Mouse (Mus musculus) MN1 (cell line): ENCODE data around the gene Fkbp6.

Source experiments
- DNase-seq: peaks from one replicate; pipeline ENCODE4 v3.0.0-alpha.2; 2016; ENCODE audit warnings: low spot score

The Fkbp6 gene

GRCm38 (mm10) chr5:135274663-135275396, 75.0 kb downstream of the Fkbp6 start:
- DNase-seq: no peak

GRCm38 (mm10) chr5:135271563-135272165, 78.2 kb downstream of the Fkbp6 start:
- peak; percentile 76 for DNase-seq

GRCm38 (mm10) chr5:135270361-135270760, 79.5 kb downstream of the Fkbp6 start:
- DNase-seq: no peak

GRCm38 (mm10) chr5:135269451-135269850, 80.4 kb downstream of the Fkbp6 start:
- no peak for DNase-seq

GRCm38 (mm10) chr5:135264548-135264947, 85.3 kb downstream of the Fkbp6 start:
- no peak for DNase-seq

- no peak for DNase-seq
Measured at GRCm38 (mm10) chr5:135263866-135264503, 85.9 kb downstream of the Fkbp6 start.

GRCm38 (mm10) chr5:135258280-135259150, 91.3 kb downstream of the Fkbp6 start:
- no peak for DNase-seq

- DNase-seq: no peak
Measured at GRCm38 (mm10) chr5:135257559-135257958, 92.3 kb downstream of the Fkbp6 start.

- no peak for DNase-seq
Measured at GRCm38 (mm10) chr5:135256166-135256565, 93.7 kb downstream of the Fkbp6 start.

GRCm38 (mm10) chr5:135253741-135254401, 96.0 kb downstream of the Fkbp6 start:
- no peak for DNase-seq

- DNase-seq: no peak
Measured at GRCm38 (mm10) chr5:135251079-135251454, 98.8 kb downstream of the Fkbp6 start, which contains the start of gene Fzd9. Gene Fzd9, minus strand, starts transcription at chr5:135251230.

- DNase-seq: no peak
Measured at GRCm38 (mm10) chr5:135250186-135251078, 99.4 kb downstream of the Fkbp6 start.

GRCm38 (mm10) chr5:135248956-135249676, 100.7 kb downstream of the Fkbp6 start:
- DNase-seq: no peak

GRCm38 (mm10) chr5:135247337-135247736, 102.5 kb downstream of the Fkbp6 start:
- DNase-seq: no peak

- DNase-seq: no peak
Measured at GRCm38 (mm10) chr5:135246531-135246930, 103.3 kb downstream of the Fkbp6 start.

GRCm38 (mm10) chr5:135243166-135243565, 106.7 kb downstream of the Fkbp6 start:
- no peak for DNase-seq

- DNase-seq: no peak
Measured at GRCm38 (mm10) chr5:135242608-135243007, 107.2 kb downstream of the Fkbp6 start.

GRCm38 (mm10) chr5:135242136-135242535, 107.7 kb downstream of the Fkbp6 start:
- DNase-seq: no peak
